Mouse (Mus musculus): ENCODE data around the gene Rpl18a.

DNA sequence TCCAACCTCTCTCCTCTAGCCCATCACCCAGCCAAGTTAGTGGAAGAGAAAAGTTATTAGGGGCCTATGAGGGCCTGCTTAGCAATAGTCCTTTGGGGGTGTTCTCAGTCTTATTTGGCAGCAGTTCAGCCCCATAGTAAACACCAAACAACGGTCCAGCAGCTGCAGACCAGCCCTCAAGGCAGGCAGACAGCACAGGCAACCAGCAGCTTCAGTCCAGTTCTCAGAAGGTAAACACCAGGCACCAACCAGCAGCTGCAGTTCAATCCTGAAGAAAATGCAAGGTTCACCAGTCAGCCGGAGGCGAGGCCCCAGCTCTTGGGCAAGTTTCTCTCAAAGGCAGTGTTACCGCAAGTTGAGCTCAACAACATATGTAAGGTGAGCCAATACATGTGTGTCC, 35.8 kb upstream of the Rpl18a start:
- TF ChIP-seq CTCF (IDR thresholded peaks at IDR 0.05; ENCODE audit: low read depth, low read length) (no peak), EP300 (IDR thresholded peaks at IDR 0.05; ENCODE audit: insufficient read depth, low read depth, low read length) (no peak)
